Mouse (Mus musculus) lung, embryonic 15.5 days (tissue): ENCODE results near the gene Klf12. TPM values are rescaled to one million over a fixed set of nuclear protein-coding genes. Genes with fewer than 3 reads are reported as not detected.

Source experiments
- ATAC-seq: fragments of 200-750 bp; cut with Nextera tagmentation; 2 replicates; pipeline ENCODE4 v1.8.0; 2017; ENCODE audit warnings: moderate number of reproducible peaks, borderline replicate concordance; ENCODE audit not compliant: low FRiP score, low TSS enrichment; ENCODE audit errors: extremely low read depth
- H3K27ac ChIP-seq: fragments of 300-500 bp; sonication (generic); 2 replicates; pipeline ENCODE4 v1.5.1; 2015; ENCODE audit warnings: moderate library complexity, mild to moderate bottlenecking, inconsistent platforms
- H3K27me3 ChIP-seq: fragments of 300-500 bp; sonication (generic); 2 replicates; pipeline ENCODE4 v1.6.1; 2015; ENCODE audit warnings: inconsistent platforms
- H3K36me3 ChIP-seq: fragments of 300-500 bp; sonication (generic); 2 replicates; pipeline ENCODE4 v1.6.1; 2015; ENCODE audit warnings: inconsistent platforms
- H3K4me1 ChIP-seq: fragments of 300-500 bp; sonication (generic); 2 replicates; pipeline ENCODE4 v1.6.1; 2015; ENCODE audit warnings: inconsistent platforms
- H3K4me2 ChIP-seq: fragments of 300-500 bp; sonication (generic); 2 replicates; pipeline ENCODE4 v1.6.1; 2015; ENCODE audit warnings: inconsistent platforms, mild to moderate bottlenecking, moderate library complexity
- H3K4me3 ChIP-seq: fragments of 300-500 bp; sonication (generic); 2 replicates; pipeline ENCODE4 v1.5.1; 2015; ENCODE audit warnings: mild to moderate bottlenecking, inconsistent platforms
- H3K9ac ChIP-seq: fragments of 300-500 bp; sonication (generic); 2 replicates; pipeline ENCODE4 v1.6.1; 2015; ENCODE audit warnings: inconsistent platforms
- H3K9me3 ChIP-seq: fragments of 300-500 bp; sonication (generic); 2 replicates; pipeline ENCODE4 v1.6.1; 2016; ENCODE audit warnings: inconsistent platforms
- WGBS: fragments of 180-500 bp; shearing (Covaris S2); methylation state at CpG from one replicate; pipeline ENCODE4 v1.1.7; 2015; 5-methylcytosine and 5-hydroxymethylcytosine counted together
- polyA plus RNA-seq: library from polyadenylated mRNA; unstranded; fragments of >200 nt; fragmentation: Nextera tagmentation; extraction: Ambion mirVana; gene quantifications from 2 replicates; pipeline ENCODE4 v1.2.1, GENCODE M21; 2015

The Klf12 gene
- polyA plus RNA-seq, 1 experiment from 2014 or later: 11.6 TPM

DNA sequence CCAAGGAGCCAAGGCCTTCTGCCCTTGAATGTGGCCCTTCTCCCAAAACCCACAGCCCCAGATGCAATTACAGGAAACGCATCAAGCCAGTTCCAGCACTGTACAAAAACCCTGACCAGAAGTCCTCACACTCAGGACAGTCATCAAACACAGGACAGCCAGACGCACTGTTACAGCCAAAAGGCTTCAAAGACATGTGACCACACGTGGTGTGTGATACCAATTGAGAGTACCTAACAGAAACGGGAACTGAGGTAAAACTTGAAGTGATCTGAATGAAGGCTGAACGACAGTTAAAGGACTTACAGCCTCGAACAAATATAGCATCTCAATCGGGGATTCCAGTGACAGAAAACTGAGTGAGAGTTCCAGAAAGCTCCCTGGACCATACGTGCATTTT, 87.3 kb downstream of the Klf12 start:
- Histone ChIP-seq H3K27ac (no peak overlapping the region), H3K4me2 (no peak overlapping the region), H3K9me3 (no peaks in the 10 kb centered on the region), H3K27me3 (no peaks in the 10 kb centered on the region), H3K36me3 (no peaks in the 10 kb centered on the region), H3K9ac (no peak overlapping the region), H3K4me3 (no peak overlapping the region), H3K4me1 (no peaks in the 10 kb centered on the region)
- 91% methylated on average over 8 of the region's 8 CpGs for WGBS
- no peak for ATAC-seq

DNA sequence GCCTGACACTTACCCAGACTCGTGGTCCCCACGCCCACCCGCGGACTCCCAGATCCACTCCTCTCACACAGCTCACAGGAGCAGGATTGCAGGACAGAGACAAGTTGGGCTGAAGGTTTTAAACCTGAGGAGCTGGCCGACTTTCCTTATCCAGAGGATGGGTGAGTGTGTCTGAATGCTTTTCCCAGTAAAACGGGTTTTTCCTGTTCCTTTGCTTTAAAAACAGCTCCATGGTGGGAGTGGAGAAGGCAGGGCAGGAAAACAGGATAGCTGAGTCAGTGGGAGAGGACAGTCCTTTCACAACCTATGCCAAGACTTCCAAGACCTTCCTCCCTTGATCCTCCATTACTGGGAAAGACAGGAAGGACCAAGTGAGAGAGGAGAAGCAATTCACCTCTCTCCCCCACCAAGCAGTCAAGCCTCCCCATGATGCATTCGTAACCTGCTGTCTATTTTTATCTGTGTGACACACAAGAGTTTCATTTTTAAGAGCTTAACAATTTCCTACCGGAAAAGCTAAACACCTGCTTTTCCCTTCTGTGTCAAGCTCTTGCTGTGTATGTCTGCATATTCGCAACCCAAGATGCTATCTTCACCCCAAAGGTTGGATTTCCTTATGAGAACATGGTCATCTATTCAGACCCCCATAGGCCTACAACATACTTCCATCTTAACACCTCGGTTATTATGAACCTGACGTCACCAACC, 94.8 kb downstream of the Klf12 start:
- 71% methylated on average over 11 of the region's 11 CpGs for WGBS
- H3K27ac ChIP-seq: no peak overlapping the region
- no peaks in the 10 kb centered on the region for H3K9me3 ChIP-seq
- H3K4me3 ChIP-seq: no peak overlapping the region
- no peak for ATAC-seq
- H3K4me1 ChIP-seq: 0 out of 2 replicates have a peak, but pooled peaks cover 5% of the 10 kb centered on the region
- no peaks in the 10 kb centered on the region for H3K36me3 ChIP-seq
- no peak overlapping the region for H3K4me2 ChIP-seq
- H3K9ac ChIP-seq: no peak overlapping the region
- no peaks in the 10 kb centered on the region for H3K27me3 ChIP-seq

DNA sequence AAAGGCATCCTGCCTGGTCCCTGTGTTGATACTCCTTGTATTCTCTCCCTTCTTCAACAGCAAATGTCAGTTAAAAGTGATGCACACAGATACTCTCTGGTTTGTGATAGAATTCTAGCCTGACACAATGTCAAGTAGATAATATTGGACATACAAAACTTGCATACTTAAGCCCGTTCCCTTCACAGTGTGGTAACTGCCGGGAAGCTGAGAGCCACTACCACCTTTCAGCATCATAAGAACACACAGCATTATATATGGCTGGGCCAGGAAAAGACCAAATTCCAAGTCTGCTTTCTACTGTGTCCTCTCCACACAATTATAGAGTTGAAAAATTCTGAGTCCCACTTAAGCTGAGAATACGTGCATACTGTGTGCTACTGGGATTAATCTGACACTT, 97.1 kb downstream of the Klf12 start:
- Histone ChIP-seq H3K27me3 (no peaks in the 10 kb centered on the region), H3K9me3 (no peaks in the 10 kb centered on the region), H3K4me3 (no peak overlapping the region), H3K4me1 (0 out of 2 replicates have a peak, but pooled peaks cover 5% of the 10 kb centered on the region), H3K36me3 (no peaks in the 10 kb centered on the region), H3K4me2 (no peak overlapping the region), H3K9ac (no peak overlapping the region), H3K27ac (no peak overlapping the region)
- ATAC-seq: no peak
- 67% methylated on average over 3 of the region's 3 CpGs for WGBS

DNA sequence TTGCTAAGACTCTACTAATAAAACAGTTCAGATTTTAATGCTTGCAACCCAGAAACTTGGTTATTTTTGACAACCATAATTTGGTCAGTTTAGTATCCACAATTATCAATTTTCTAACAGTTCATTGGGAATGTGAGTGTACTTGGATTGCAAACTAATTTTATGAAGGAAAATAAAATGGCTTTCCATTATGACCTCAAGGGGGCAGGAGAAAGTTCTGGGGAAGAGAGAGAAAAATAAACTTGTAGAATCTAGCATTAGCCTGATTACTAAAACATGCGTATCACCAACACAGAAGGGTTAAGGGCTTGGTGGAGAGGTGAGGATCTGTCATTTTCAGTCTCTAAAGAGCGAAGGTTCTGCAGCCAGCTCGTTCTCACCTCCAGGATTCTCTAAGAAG, 106.7 kb downstream of the Klf12 start:
- WGBS: 73% methylated on average over 3 of the region's 3 CpGs
- no peak for ATAC-seq
- Histone ChIP-seq H3K27me3 (no peaks in the 10 kb centered on the region), H3K4me2 (no peak overlapping the region), H3K9me3 (no peaks in the 10 kb centered on the region), H3K4me1 (no peaks in the 10 kb centered on the region), H3K27ac (no peak overlapping the region), H3K4me3 (no peak overlapping the region), H3K36me3 (no peaks in the 10 kb centered on the region), H3K9ac (no peak overlapping the region)

DNA sequence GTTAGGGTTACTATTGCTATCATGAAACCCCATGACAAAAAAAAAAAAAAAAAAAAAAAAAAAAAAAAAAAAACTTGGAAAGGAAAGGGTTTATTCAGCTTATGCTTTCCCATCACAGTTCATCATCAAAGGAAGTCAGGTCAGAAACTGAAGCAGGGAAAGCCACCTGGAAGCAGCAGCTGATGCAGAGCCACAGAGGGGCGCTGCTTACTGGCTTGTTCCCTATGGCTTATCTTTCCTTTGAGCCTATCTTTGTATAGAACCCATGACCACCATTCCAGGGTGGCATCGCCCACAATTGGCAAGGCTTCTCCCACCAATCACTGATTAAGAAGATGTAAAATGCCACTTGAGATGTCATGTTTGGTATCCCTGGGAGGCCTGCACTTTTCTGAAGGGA, 119.4 kb downstream of the Klf12 start:
- Histone ChIP-seq H3K9ac (no peak overlapping the region), H3K4me3 (no peak overlapping the region), H3K36me3 (no peaks in the 10 kb centered on the region), H3K4me2 (no peak overlapping the region), H3K9me3 (no peaks in the 10 kb centered on the region), H3K27ac (no peak overlapping the region), H3K27me3 (no peaks in the 10 kb centered on the region), H3K4me1 (peaks cover 9% of the 10 kb centered on the region)
- 85% methylated on average over 2 of the region's 2 CpGs for WGBS
- ATAC-seq: no peak

DNA sequence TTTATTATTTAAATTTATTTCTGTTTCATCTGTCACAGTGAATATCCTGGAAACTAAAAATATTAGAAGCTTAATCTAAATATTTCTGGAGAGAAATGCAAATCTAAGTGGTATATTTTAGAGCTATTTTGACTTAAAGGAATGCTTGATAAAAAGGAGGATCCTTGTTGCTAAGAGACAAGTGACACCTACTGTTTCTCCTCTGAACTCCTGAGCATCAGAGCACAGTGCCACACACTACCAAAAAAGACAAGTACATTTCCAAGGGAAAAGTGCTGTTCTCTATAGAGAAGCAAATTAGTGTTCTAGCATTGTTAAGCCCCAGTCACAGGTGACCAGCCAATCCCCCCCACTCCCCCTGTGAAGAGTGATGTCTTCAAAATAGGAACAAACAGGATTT, 127.8 kb downstream of the Klf12 start:
- Histone ChIP-seq H3K4me3 (no peak overlapping the region), H3K36me3 (no peaks in the 10 kb centered on the region), H3K27ac (no peak overlapping the region), H3K9me3 (no peaks in the 10 kb centered on the region), H3K27me3 (no peaks in the 10 kb centered on the region), H3K4me2 (no peak overlapping the region), H3K9ac (no peak overlapping the region), H3K4me1 (no peaks in the 10 kb centered on the region)
- no peak for ATAC-seq

DNA sequence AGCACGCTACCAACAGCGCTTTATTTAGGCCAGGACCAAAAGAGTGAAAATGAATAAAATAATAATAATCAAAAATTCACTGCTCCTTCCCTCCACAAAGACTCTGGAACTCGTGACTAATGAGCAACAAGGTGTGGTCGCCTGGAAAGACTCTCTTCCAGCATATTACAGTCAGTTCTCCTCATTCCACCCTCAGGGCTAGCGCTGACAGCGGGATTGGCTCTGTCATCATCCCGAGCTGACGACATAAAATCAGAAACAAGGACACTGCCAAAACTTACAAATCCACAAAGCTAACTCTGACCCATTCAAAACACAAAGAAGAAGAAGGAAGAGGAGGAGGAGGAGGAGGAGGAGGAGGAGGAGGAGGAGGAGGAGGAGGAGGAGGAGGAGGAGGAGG, 136.8 kb downstream of the Klf12 start:
- Histone ChIP-seq H3K4me2 (no peak overlapping the region), H3K9me3 (no peaks in the 10 kb centered on the region), H3K36me3 (no peaks in the 10 kb centered on the region), H3K4me1 (no peaks in the 10 kb centered on the region), H3K9ac (no peak overlapping the region), H3K27me3 (no peaks in the 10 kb centered on the region), H3K27ac (no peak overlapping the region), H3K4me3 (no peak overlapping the region)
- WGBS: 72% methylated on average over 8 of the region's 8 CpGs
- ATAC-seq: peak; percentile 46; the same call in 1 of the 2 replicates

DNA sequence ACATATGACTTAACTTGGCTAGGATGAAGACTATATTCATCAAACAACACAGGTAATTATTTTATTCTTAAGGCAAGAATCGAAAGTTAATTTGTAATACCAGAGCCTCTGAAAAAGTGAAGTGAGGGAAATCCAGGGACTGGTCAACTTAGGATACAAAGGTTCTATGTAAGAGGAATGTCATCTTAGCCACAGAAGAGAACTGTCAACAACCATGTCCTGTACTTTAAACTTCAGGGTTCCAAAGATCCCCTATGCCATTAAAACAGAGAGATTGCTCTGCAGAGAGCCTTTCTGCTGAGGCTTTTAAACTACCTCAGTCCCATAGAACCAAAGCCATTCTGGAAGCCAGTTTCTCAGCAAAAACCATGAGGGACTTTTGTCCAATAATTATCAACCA, 144.1 kb downstream of the Klf12 start:
- Histone ChIP-seq H3K4me3 (no peak overlapping the region), H3K4me1 (no peaks in the 10 kb centered on the region), H3K27me3 (no peaks in the 10 kb centered on the region), H3K4me2 (no peak overlapping the region), H3K9ac (no peak overlapping the region), H3K9me3 (no peaks in the 10 kb centered on the region), H3K36me3 (no peaks in the 10 kb centered on the region), H3K27ac (no peak overlapping the region)
- WGBS: 93% methylated on average over 1 of the region's 1 CpGs
- no peak for ATAC-seq

DNA sequence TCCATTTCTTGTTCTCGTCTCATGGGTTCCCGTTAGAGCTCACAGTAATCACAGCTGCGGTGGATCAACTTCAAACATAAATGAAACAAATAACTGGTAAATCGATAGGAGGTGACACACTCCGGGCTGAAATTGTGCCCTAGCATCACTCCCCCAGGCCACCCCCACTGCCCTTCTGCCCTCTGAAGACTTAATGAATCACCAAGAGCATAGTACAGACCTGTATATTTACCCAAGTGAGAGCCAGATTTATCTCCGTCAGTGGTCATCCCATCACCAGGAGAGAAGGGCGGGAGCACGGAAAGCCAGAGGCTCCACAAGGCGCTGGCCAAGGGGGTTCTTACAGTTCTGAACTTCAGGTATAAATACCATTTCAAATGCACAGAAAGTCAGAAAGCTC, 150.2 kb downstream of the Klf12 start:
- no peak overlapping the region for H3K4me2 ChIP-seq
- H3K9ac ChIP-seq: no peak overlapping the region
- WGBS: 55% methylated on average over 9 of the region's 9 CpGs
- no peak overlapping the region for H3K27ac ChIP-seq
- H3K36me3 ChIP-seq: no peaks in the 10 kb centered on the region
- no peak overlapping the region for H3K4me3 ChIP-seq
- H3K9me3 ChIP-seq: no peaks in the 10 kb centered on the region
- no peaks in the 10 kb centered on the region for H3K4me1 ChIP-seq
- ATAC-seq: no peak
- H3K27me3 ChIP-seq: no peaks in the 10 kb centered on the region

DNA sequence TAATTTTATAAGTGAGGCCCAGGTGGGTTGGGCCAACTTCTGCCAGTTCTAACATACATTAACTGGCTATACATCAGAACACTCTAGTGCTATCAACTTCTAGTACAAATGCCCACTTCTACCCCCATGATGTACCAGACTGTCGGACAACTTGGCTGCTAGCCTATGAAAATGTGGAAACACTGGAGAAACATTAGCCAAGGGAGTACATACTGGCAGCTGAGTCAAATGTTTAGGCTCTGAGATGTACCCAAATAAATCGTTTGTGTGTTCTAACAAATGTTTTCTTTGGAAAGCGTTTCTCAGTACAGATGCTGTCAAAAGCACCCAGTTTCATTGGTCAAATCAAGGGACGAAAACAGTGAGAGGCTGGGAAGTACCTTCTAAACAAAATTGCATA, 152.0 kb downstream of the Klf12 start:
- 53% methylated on average over 4 of the region's 4 CpGs for WGBS
- Histone ChIP-seq H3K27ac (no peak overlapping the region), H3K27me3 (no peaks in the 10 kb centered on the region), H3K4me2 (no peak overlapping the region), H3K9me3 (no peaks in the 10 kb centered on the region), H3K9ac (no peak overlapping the region), H3K4me3 (no peak overlapping the region), H3K4me1 (no peaks in the 10 kb centered on the region), H3K36me3 (no peaks in the 10 kb centered on the region)
- ATAC-seq: no peak

DNA sequence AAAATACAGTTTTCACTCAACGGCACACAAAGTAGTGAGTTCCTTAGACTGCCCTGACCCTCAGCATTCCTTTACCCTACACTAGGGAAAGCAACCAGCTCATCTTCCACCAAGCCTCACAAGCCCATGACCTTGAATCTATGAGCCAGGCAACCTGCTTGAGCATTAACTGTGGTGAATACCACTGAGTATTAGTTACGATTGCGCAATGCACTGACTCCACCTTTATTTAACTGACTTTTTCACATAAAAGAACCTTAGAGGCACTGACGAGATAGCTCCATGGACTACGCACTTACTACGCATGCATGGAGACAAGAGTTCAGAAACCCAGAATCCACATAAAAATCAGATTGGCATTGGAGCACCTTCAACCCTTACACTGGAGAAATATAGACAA, 158.4 kb downstream of the Klf12 start:
- no peak overlapping the region for H3K9ac ChIP-seq
- H3K36me3 ChIP-seq: no peaks in the 10 kb centered on the region
- no peak overlapping the region for H3K4me2 ChIP-seq
- no peaks in the 10 kb centered on the region for H3K9me3 ChIP-seq
- no peak overlapping the region for H3K27ac ChIP-seq
- H3K27me3 ChIP-seq: no peaks in the 10 kb centered on the region
- no peak overlapping the region for H3K4me3 ChIP-seq
- WGBS: 87% methylated on average over 6 of the region's 6 CpGs
- no peaks in the 10 kb centered on the region for H3K4me1 ChIP-seq
- no peak for ATAC-seq

DNA sequence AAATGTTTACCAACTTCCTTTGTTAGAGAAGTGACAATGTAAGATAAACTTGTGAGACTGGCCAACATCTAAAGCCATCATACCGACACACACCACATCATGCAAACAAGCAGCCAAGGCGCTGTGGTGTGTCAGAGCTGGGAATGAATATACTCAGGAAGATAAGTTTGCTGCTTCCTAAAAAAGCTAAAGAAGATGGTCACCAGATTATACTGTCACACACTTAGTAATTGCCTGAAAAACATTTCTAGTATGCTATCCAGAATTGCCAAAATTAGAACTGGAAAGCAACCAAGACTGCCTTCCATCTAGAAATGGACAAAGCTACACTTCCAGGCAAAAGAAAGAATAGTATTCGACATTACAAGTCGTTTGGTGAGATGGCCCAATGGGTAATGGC, 163.4 kb downstream of the Klf12 start:
- no peak overlapping the region for H3K4me3 ChIP-seq

DNA sequence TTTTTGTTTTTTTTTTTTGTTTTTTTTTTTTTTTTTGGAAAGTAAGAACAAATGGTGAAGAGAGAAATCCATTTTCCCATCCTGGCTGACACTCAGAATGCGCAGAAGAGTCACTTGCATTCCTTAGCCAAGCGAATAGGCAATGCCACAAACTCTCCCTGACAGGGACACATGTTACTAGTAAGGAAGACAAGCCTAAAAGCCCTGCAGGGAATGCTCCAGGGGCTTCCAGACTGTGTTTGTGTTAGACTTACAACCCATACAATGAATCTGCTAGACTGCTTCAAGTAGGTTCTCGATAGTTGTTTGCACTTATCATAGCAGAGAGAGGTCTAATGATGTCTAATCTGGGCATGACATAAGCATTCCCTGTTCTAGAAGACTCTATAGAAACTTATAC, 164.6 kb downstream of the Klf12 start:
- no peaks in the 10 kb centered on the region for H3K27me3 ChIP-seq
- no peak overlapping the region for H3K4me3 ChIP-seq
- no peak for ATAC-seq
- H3K4me1 ChIP-seq: no peaks in the 10 kb centered on the region
- no peak overlapping the region for H3K4me2 ChIP-seq
- no peak overlapping the region for H3K27ac ChIP-seq
- no peaks in the 10 kb centered on the region for H3K9me3 ChIP-seq
- no peaks in the 10 kb centered on the region for H3K36me3 ChIP-seq
- 58% methylated on average over 3 of the region's 3 CpGs for WGBS
- no peak overlapping the region for H3K9ac ChIP-seq

More for the DNA sequence above, 163.4 kb downstream of the Klf12 start:
- Histone ChIP-seq H3K27me3 (no peaks in the 10 kb centered on the region), H3K4me2 (no peak overlapping the region), H3K27ac (no peak overlapping the region), H3K4me1 (no peaks in the 10 kb centered on the region), H3K36me3 (no peaks in the 10 kb centered on the region), H3K9me3 (no peaks in the 10 kb centered on the region), H3K9ac (no peak overlapping the region)
- WGBS: 70% methylated on average over 4 of the region's 4 CpGs
- ATAC-seq: no peak
